In the genomic region with DNA sequence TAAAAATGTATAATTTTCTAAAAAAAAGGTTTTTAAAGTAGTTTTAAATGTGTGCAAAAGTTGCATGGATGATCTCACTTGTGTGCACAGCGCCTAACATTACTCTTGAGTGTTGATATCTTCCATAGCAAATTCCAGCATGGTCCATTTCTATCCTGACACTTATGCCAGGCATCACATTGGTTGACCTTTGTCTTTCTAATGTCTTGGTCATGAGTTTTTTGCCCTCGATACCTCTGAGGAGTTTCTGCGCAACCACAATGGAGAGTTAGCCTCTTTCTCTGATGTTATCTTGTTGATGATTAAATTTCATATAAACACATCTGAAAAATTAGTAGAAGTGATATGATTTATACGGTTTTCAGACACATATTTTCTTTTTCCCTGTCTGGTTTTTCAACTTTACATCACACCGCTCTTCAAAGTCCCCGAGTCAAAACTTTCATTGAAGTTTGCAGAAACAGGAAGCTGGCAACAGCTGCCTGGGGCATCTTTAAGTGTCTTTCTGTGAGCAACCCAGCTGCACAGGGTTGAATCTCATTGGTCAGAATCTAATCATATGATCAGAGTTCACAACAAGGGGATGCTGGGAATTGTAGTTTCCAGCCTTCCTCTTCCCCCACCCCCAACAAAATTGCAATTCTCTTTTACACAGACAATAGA, we compare ENCODE assay signal across 8 mouse cellular contexts.
A peak's percentile ranks its signal among the peaks of the same experiment; 100 is the strongest.
DNase-seq lines count a peak whose midpoint lies in the region; ATAC-seq lines count a peak whose summit lies in the region.

No protein-coding gene starts in this region.

- no peak overlapping the region for H3K9ac ChIP-seq in heart, embryonic 16.5 days (ENCODE audit: low read length)
- H3K9ac ChIP-seq in heart, embryonic 12.5 days, result no peak overlapping the region
- no peak overlapping the region for H3K9ac ChIP-seq in embryonic facial prominence, embryonic 15.5 days

- no peak overlapping the region for H3K27ac ChIP-seq in heart, embryonic 16.5 days (ENCODE audit: low read length)
- no peak overlapping the region for H3K27ac ChIP-seq in heart, embryonic 12.5 days (ENCODE audit: poor library complexity, severe bottlenecking)
- no peak overlapping the region for H3K27ac ChIP-seq in embryonic facial prominence, embryonic 15.5 days (replicated peaks)

- no peaks in the 10 kb centered on the region for H3K27me3 ChIP-seq in heart, embryonic 16.5 days (ENCODE audit: control insufficient read depth, insufficient read depth, low read length)
- no peaks in the 10 kb centered on the region for H3K27me3 ChIP-seq in heart, embryonic 12.5 days (replicated peaks)
- H3K27me3 ChIP-seq in embryonic facial prominence, embryonic 15.5 days, result no peaks in the 10 kb centered on the region
- H3K27me3 ChIP-seq in splenic B cell, adult 2 months (ENCODE audit: control insufficient read depth, insufficient read depth, low read length, poor library complexity, severe bottlenecking), result no peaks in the 10 kb centered on the region

- H3K4me3 ChIP-seq in heart, embryonic 16.5 days (ENCODE audit: low read length), result no peak overlapping the region
- H3K4me3 ChIP-seq in heart, embryonic 12.5 days, result no peak overlapping the region
- H3K4me3 ChIP-seq in embryonic facial prominence, embryonic 15.5 days (replicated peaks), result no peak overlapping the region

- WGBS in heart, embryonic 16.5 days, result 65% methylated on average over 6 of the region's 6 CpGs
- WGBS in heart, embryonic 12.5 days, result 71% methylated on average over 6 of the region's 6 CpGs
- 46% methylated on average over 6 of the region's 6 CpGs for WGBS in embryonic facial prominence, embryonic 15.5 days

- H3K4me2 ChIP-seq in heart, embryonic 16.5 days (ENCODE audit: low read depth, low read length), result no peak overlapping the region
- no peak overlapping the region for H3K4me2 ChIP-seq in heart, embryonic 12.5 days
- 0 out of 2 replicates have a peak overlapping the region, but pooled peaks have one; percentile 7 for H3K4me2 ChIP-seq in embryonic facial prominence, embryonic 15.5 days (replicated peaks)

- H3K36me3 ChIP-seq in heart, embryonic 16.5 days (ENCODE audit: control insufficient read depth, insufficient read depth), result no peaks in the 10 kb centered on the region
- H3K36me3 ChIP-seq in heart, embryonic 12.5 days, result no peaks in the 10 kb centered on the region
- no peaks in the 10 kb centered on the region for H3K36me3 ChIP-seq in embryonic facial prominence, embryonic 15.5 days
- no peaks in the 10 kb centered on the region for H3K36me3 ChIP-seq in splenic B cell, adult 2 months (ENCODE audit: control insufficient read depth, insufficient read depth, low read length, poor library complexity, severe bottlenecking)

- no peaks in the 10 kb centered on the region for H3K4me1 ChIP-seq in heart, embryonic 16.5 days (ENCODE audit: control insufficient read depth, insufficient read depth, low read length)
- no peaks in the 10 kb centered on the region for H3K4me1 ChIP-seq in heart, embryonic 12.5 days (replicated peaks)
- no peaks in the 10 kb centered on the region; the same call in 1 of the 2 replicates for H3K4me1 ChIP-seq in embryonic facial prominence, embryonic 15.5 days

- peak; percentile 75 for ATAC-seq in heart, embryonic 16.5 days (replicated peaks; ENCODE audit: extremely low read depth, insufficient read depth, low FRiP score)
- no peak for ATAC-seq in heart, embryonic 12.5 days (ENCODE audit: insufficient number of reproducible peaks, low FRiP score)
- peak; percentile 76; the same call in 1 of the 2 replicates for ATAC-seq in embryonic facial prominence, embryonic 15.5 days (ENCODE audit: insufficient number of reproducible peaks, low FRiP score, low TSS enrichment, low read depth)
- ATAC-seq in erythroid progenitor cell, adult 5-6 weeks (replicated peaks; ENCODE audit: low FRiP score, poor library complexity, severe bottlenecking), result no peak

- DNase-seq in CD4-positive, CD25-positive, alpha-beta regulatory T cell, adult 2 months (ENCODE audit: low read depth, low spot score), result peak; percentile 69
- peak; percentile 2 to 4 for DNase-seq in kidney, postnatal 36 days
- peak; percentile 10 for DNase-seq in splenic B cell, adult 2 months (ENCODE audit: low read depth, low spot score)
- no peak for DNase-seq in heart, postnatal 4 days

- H3K9me3 ChIP-seq in heart, embryonic 16.5 days (replicated peaks; ENCODE audit: control insufficient read depth, low read length), result no peaks in the 10 kb centered on the region
- H3K9me3 ChIP-seq in heart, embryonic 12.5 days (replicated peaks), result no peaks in the 10 kb centered on the region
- no peaks in the 10 kb centered on the region for H3K9me3 ChIP-seq in embryonic facial prominence, embryonic 15.5 days (replicated peaks)

Comparison
In these comparisons a context has a peak if more than half of its experiments do, and no peak if none do; other contexts are left out.
1. ATAC-seq: peak in heart, embryonic 16.5 days (single experiment) and embryonic facial prominence, embryonic 15.5 days (single experiment); none in heart, embryonic 12.5 days (single experiment) and erythroid progenitor cell, adult 5-6 weeks (single experiment).